Mouse (Mus musculus): ENCODE measurements around the gene Rps3.
"Not testable (repeated sequence)": the region's sequence is repeated elsewhere in the genome, so short reads cannot be mapped to it uniquely, and the experiment has no call there.

- TF ChIP-seq GATA1 (IDR thresholded peaks at IDR 0.05; ENCODE audit: borderline replicate concordance, low read length); FLI1 (IDR thresholded peaks at IDR 0.05; ENCODE audit: low read length): not testable (repeated sequence)
These were observed 24.6 kb upstream of the Rps3 start for GRCm38 (mm10) chr7:99508187-99508586.

Data from megakaryocyte, embryonic 14.5 days (primary cell).